Mouse (Mus musculus) heart, embryonic 13.5 days (tissue): Measurements from ENCODE around the gene Ilf2. TPM values are rescaled to one million over a fixed set of nuclear protein-coding genes. Genes with fewer than 3 reads are reported as not detected.
A peak's percentile ranks its signal among the peaks of the same experiment; 100 is the strongest.

Source experiments
- ATAC-seq: fragments of 200-750 bp; cut with Nextera tagmentation; 2 replicates; pipeline ENCODE4 v1.8.0; 2017; ENCODE audit warnings: moderate TSS enrichment; ENCODE audit not compliant: insufficient number of reproducible peaks, low FRiP score, low TSS enrichment; ENCODE audit errors: extremely low read depth
- H3K27ac ChIP-seq: fragments of 300-500 bp; sonication (generic); replicated peaks from 2 replicates; pipeline ENCODE4 v1.5.1; 2015; ENCODE audit warnings: moderate library complexity, mild to moderate bottlenecking, inconsistent platforms
- H3K27me3 ChIP-seq: fragments of 300-500 bp; sonication (generic); replicated peaks from 2 replicates; pipeline ENCODE4 v1.6.1; 2015; ENCODE audit warnings: mild to moderate bottlenecking, inconsistent platforms
- H3K36me3 ChIP-seq: fragments of 300-500 bp; sonication (generic); 2 replicates; pipeline ENCODE4 v1.6.1; 2015; ENCODE audit warnings: mild to moderate bottlenecking, inconsistent platforms
- H3K4me1 ChIP-seq: fragments of 300-500 bp; sonication (generic); 2 replicates; pipeline ENCODE4 v1.6.1; 2015; ENCODE audit warnings: inconsistent platforms
- H3K4me2 ChIP-seq: fragments of 300-500 bp; sonication (generic); 2 replicates; pipeline ENCODE4 v1.6.1; 2015; ENCODE audit warnings: inconsistent platforms, mild to moderate bottlenecking, moderate library complexity
- H3K4me3 ChIP-seq: fragments of 300-500 bp; sonication (generic); 2 replicates; pipeline ENCODE4 v1.5.1; 2015; ENCODE audit warnings: moderate library complexity, mild to moderate bottlenecking, inconsistent platforms
- H3K9ac ChIP-seq: fragments of 300-500 bp; sonication (generic); 2 replicates; pipeline ENCODE4 v1.6.1; 2015; ENCODE audit warnings: inconsistent platforms, mild to moderate bottlenecking, moderate library complexity
- H3K9me3 ChIP-seq: fragments of 300-500 bp; sonication (generic); 2 replicates; pipeline ENCODE4 v1.6.1; 2016; ENCODE audit warnings: inconsistent platforms
- WGBS: fragments of 180-500 bp; shearing (Covaris S2); methylation state at CpG from one replicate; pipeline ENCODE4 v1.1.7; 2015; ENCODE audit warnings: mixed read lengths; 5-methylcytosine and 5-hydroxymethylcytosine counted together
- polyA plus RNA-seq: library from polyadenylated mRNA; unstranded; fragments of >200 nt; fragmentation: Nextera tagmentation; extraction: Ambion mirVana; gene quantifications from 2 replicates; pipeline ENCODE4 v1.2.1, GENCODE M21; 2015

Gene Ilf2
- polyA plus RNA-seq, 1 experiment from 2014 or later = 116 TPM

DNA sequence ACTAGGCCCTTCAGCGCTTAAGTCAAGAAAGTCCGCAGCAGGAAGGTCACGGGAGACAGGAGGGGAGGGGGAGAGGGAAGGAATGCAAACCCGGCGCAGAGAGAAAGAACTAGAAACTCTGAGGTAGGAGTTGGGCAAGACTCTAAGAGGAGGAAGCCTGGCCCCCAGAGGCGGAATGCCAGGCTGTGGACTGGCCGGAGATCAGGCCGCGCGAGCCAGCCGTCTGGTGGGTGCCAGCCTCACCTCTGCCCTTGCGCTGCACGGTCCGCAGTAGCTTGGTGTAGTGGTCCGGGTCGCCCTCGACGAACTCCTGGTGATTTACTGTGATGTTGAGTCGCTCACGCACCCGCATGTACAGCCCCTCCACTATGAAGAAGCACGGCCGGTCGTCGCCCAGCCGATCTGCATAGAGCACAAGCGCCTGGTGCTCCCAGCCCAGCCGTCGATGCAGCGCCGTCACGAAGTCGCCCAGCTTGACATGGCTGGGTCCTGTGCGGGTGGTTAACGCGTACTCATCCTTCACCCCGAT lies 11.3 kb upstream of the Ilf2 start:
- H3K27ac ChIP-seq = 0 out of 2 replicates have a peak overlapping the region, but pooled peaks have one; percentile 20
- 12% methylated on average over 37 of the region's 37 CpGs for WGBS
- no peak for ATAC-seq

DNA sequence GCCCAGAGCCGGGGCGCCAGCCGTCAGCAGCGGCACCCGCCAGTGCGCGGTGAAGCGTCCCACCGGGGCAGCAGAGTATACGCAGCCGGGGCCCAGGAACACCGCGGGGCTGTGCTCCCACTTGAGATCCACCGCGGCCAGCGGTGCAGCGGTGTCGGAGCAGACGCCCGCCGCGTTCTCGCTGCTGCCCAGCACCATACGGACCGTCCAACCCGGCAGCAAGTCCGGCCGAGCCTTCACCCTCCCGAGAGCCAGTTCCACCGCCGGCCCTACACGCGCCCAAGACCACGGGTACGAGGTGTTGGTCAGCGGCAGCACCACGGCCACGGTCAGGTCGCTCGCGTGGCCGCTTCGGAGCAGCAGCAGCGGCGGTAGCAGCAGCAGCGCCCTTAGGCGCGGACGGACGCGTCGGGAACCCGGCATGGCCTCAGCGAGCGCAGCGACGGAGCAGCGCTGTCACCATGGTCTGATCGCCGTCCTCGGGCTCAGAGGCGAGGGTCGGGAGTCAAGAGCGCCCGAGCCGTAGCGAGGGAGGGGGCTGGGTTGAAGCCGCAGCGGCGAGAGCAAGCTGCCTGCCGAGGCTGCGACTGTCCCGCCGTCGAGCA lies 10.7 kb upstream of the Ilf2 start:
- WGBS = 1% methylated on average over 75 of the region's 75 CpGs
- Histone ChIP-seq H3K4me2 (peak overlapping the region; percentile 97), H3K9ac (peak overlapping the region; percentile 82), H3K4me3 (peak overlapping the region; percentile 66), H3K36me3 (no peaks in the 10 kb centered on the region), H3K9me3 (no peaks in the 10 kb centered on the region), H3K27me3 (peaks cover 41% of the 10 kb centered on the region), H3K27ac (0 out of 2 replicates have a peak overlapping the region, but pooled peaks have one; percentile 20), H3K4me1 (peaks cover 26% of the 10 kb centered on the region)
- ATAC-seq = no peak

More for the DNA sequence above, 11.3 kb upstream of the Ilf2 start:
- peak overlapping the region; percentile 66 for H3K4me3 ChIP-seq
- H3K36me3 ChIP-seq = no peaks in the 10 kb centered on the region
- H3K9ac ChIP-seq = peak overlapping the region; percentile 82
- H3K4me2 ChIP-seq = peak overlapping the region; percentile 97
- no peaks in the 10 kb centered on the region for H3K9me3 ChIP-seq
- H3K27me3 ChIP-seq = peaks cover 43% of the 10 kb centered on the region
- peaks cover 26% of the 10 kb centered on the region for H3K4me1 ChIP-seq

DNA sequence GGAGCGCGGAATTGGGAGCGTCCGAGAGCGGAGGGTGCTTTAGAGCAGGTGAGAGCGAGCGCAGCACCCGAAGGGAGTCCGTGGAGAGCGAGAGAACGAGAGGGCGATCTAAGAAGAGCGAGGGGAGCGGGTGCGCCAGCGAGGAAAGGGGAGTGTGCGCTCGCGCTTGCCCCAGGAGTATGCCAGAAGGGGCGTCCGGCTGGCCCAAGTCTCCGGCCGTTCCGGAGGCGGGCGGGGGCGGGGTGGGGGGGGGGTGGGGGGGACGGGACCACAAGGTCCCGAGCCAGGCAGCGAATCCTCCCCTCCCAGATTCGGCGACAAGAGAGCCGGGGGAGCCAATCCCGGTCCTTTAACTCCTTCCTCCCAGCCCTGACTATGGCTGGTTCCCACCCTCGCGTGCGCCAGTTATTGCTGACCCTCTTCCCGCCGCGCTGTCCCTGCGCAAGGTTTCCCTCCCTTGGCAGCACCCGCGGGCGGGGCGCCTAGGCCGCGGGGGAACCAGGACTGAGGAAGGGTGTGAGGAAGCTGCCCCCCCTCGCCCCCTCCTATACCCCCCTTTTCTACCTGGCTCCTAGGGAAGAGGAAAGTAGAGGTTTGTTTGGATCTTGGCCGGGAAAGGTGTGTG lies 10.1 kb upstream of the Ilf2 start, which contains the start of gene Npr1:
Npr1 (minus strand) TSS at position 181 of the 625 bp plus-strand sequence.
- Histone ChIP-seq H3K4me2 (peak within 1 kb of the TSS; percentile 97), H3K9ac (peak within 1 kb of the TSS; percentile 82), H3K9me3 (no peaks in the 10 kb centered on the region), H3K4me3 (peak within 1 kb of the TSS; percentile 66), H3K4me1 (peaks cover 26% of the 10 kb centered on the region), H3K36me3 (no peaks in the 10 kb centered on the region), H3K27me3 (peaks cover 41% of the 10 kb centered on the region), H3K27ac (0 out of 2 replicates have a peak within 1 kb of the TSS, but pooled peaks have one; percentile 20)
- no peak; the same call in 1 of the 2 replicates for ATAC-seq
- 0% methylated on average over 28 of the region's 49 CpGs for WGBS

DNA sequence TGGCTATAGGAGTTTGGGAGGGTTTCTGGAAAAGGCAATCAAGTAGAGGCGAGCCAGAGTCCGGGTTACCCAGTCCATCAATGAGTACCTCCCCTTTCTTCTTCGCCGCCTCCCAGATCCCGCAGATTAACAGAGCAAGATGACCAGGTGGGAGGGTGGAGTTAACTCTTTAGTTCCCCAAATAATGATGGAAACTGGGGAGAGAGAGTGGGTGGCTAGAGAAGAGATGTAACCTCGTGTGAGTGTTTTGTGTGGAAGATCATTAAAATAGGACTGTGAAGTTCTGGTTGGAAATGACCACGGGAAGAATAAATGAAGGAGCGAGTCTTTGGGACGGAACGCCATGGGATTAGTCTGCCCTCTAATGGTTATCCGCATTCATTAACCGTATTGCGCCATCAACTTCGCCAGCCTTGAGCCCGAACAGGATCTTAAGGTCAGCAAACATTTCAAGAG lies 9.6 kb upstream of the Ilf2 start:
- Histone ChIP-seq H3K4me2 (peak overlapping the region; percentile 97), H3K27me3 (peaks cover 41% of the 10 kb centered on the region), H3K4me1 (peaks cover 26% of the 10 kb centered on the region), H3K4me3 (peak overlapping the region; percentile 66), H3K27ac (no peak overlapping the region), H3K9me3 (no peaks in the 10 kb centered on the region), H3K36me3 (no peaks in the 10 kb centered on the region), H3K9ac (peak overlapping the region; percentile 82)
- WGBS = under 1% methylated on average over 15 of the region's 15 CpGs
- no peak for ATAC-seq

DNA sequence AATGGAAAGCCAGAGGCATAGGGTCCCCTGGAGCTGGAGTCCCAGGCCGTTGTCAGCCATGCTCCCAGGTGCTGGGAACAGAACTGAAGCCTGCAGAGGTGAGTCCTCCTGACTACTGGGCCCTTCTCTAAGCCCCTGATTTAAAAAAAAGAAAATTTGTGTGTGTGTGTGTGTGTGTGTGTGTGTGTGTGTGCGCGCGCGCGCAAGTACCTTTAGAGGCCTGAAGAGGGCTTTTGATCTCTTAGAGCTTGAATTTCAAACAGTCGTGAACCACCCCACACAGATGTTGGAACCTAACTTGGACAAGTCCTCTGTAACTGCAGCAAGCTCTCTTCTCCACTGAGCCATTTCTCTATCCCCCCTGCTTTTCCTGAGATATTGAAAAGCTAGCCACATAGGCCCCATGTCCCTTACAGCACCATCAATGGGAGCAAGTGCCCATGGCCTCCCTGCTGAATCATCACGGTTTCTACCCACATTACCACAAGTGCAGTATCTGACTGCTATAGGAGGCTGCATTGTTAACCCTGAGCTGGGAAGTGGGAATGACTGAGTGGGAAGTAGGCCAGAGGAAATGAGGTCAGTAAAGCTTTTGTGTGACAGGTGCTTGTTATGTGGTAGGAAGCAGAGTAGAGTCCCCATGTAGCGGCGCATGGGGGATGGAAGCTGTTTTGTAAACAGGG lies 8.2 kb upstream of the Ilf2 start:
- Histone ChIP-seq H3K27ac (no peak overlapping the region), H3K4me1 (peaks cover 21% of the 10 kb centered on the region), H3K4me2 (no peak overlapping the region), H3K9me3 (no peaks in the 10 kb centered on the region), H3K4me3 (no peak overlapping the region), H3K36me3 (no peaks in the 10 kb centered on the region), H3K9ac (no peak overlapping the region), H3K27me3 (peaks cover 36% of the 10 kb centered on the region)
- ATAC-seq = no peak
- WGBS = 90% methylated on average over 10 of the region's 10 CpGs

DNA sequence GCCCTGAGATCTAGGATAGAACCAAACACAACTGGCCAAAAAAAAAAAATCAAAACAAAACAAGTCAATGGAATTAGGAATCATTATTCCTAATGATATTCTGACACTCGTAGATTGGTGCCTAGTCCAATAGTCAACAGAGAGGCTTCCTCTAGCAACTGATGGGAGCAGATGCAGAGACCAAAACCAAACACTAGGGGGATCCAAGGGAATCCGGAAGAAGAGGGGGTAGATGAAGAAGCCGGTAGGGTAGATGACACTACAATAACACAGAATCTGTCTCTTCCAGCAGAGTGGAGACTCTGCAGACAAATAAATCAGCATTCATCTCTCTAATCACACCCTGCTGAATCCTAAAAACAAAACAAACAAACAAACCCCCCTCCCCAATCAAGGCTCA lies 3.7 kb upstream of the Ilf2 start:
- Histone ChIP-seq H3K4me3 (no peak overlapping the region), H3K9ac (no peak overlapping the region), H3K9me3 (no peaks in the 10 kb centered on the region), H3K27ac (no peak overlapping the region), H3K4me1 (peaks cover 6% of the 10 kb centered on the region), H3K27me3 (no peaks in the 10 kb centered on the region), H3K4me2 (no peak overlapping the region), H3K36me3 (no peaks in the 10 kb centered on the region)
- no peak for ATAC-seq
- WGBS = 22% methylated on average over 3 of the region's 3 CpGs

DNA sequence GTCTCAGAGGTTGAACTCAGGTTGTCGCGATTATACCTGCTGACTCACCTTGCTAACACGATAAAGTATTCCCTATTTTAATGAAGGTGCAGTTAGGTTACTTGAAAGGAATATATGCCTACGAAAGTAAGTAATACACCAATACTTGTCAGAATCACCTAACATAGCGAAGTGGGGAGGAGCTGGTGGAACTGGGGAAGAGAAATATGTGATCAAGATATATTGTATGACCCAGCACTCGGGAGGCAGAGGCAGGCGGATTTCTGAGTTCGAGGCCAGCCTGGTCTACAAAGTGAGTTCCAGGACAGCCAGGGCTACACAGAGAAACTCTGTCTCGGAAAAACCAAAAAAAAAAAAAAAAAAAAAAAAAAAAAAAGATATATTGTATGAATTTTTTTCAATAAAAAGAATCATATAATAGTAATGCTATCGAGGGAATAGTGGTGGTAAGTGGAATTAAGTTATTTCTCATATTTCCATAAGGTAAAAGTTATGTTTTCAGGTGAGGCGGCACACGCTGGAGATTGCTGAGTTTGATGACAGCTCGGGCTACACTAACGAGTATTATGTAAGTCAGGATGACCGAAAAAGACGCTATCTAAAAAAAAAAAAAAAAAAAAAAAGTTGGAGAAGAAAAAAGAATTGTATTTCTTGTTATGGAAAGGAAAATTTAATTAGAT lies 635 bp upstream of the Ilf2 start:
- H3K4me3 ChIP-seq = peak overlapping the region; percentile 48
- H3K9ac ChIP-seq = no peak overlapping the region
- no peaks in the 10 kb centered on the region for H3K9me3 ChIP-seq
- H3K27ac ChIP-seq = no peak overlapping the region
- peak overlapping the region; percentile 63 for H3K4me2 ChIP-seq
- no peaks in the 10 kb centered on the region for H3K27me3 ChIP-seq
- peaks cover 31% of the 10 kb centered on the region for H3K36me3 ChIP-seq
- peaks cover 12% of the 10 kb centered on the region for H3K4me1 ChIP-seq
- WGBS = 39% methylated on average over 16 of the region's 16 CpGs
- ATAC-seq = no peak

DNA sequence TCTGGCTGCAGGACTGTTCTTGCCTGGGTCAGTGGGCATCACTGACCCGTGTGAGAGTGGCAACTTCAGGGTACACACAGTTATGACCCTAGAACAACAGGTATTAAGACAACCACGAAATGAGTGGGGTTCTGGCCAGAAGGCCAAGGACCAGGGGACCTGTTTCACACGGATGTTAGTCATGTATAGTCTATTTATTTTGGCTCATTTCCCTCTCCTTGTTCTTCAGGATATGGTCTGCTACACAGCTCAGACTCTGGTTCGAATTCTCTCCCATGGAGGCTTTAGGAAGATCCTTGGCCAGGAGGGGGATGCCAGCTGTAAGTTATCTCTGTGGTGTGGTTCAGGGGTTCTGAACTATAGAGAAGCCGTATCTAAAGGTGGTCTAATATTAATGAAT lies 11.1 kb downstream of the Ilf2 start:
- Histone ChIP-seq H3K36me3 (peaks cover 76% of the 10 kb centered on the region), H3K4me3 (no peak overlapping the region), H3K9me3 (no peaks in the 10 kb centered on the region), H3K27me3 (no peaks in the 10 kb centered on the region), H3K9ac (no peak overlapping the region), H3K4me2 (no peak overlapping the region), H3K27ac (no peak overlapping the region), H3K4me1 (peaks cover 16% of the 10 kb centered on the region)
- 77% methylated on average over 5 of the region's 5 CpGs for WGBS
- no peak for ATAC-seq

DNA sequence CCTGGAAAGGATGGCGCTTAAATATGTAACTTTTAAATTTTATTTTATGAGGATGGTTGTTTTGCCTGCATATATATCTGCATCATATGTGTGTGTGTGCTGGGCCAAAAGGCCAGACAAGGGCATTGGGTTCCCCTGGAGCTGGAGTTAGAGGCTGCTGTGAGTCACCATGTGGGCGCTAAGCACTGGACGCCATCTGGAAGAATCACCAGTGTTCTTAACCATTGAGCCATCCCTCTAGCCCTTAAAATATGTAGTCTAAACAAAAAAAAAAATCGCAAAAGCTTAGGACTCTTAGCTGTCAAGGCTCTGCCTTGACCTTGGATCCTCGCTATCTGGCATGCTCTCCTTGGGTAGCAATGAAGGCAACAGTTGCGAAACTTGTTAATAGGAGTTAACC lies 12.7 kb downstream of the Ilf2 start:
- WGBS = 88% methylated on average over 6 of the region's 6 CpGs
- no peak overlapping the region for H3K4me3 ChIP-seq
- H3K27me3 ChIP-seq = no peaks in the 10 kb centered on the region
- peaks cover 60% of the 10 kb centered on the region for H3K36me3 ChIP-seq
- H3K4me2 ChIP-seq = no peak overlapping the region
- no peaks in the 10 kb centered on the region for H3K9me3 ChIP-seq
- H3K9ac ChIP-seq = no peak overlapping the region
- no peak overlapping the region for H3K27ac ChIP-seq
- ATAC-seq = no peak
- peaks cover 16% of the 10 kb centered on the region for H3K4me1 ChIP-seq

DNA sequence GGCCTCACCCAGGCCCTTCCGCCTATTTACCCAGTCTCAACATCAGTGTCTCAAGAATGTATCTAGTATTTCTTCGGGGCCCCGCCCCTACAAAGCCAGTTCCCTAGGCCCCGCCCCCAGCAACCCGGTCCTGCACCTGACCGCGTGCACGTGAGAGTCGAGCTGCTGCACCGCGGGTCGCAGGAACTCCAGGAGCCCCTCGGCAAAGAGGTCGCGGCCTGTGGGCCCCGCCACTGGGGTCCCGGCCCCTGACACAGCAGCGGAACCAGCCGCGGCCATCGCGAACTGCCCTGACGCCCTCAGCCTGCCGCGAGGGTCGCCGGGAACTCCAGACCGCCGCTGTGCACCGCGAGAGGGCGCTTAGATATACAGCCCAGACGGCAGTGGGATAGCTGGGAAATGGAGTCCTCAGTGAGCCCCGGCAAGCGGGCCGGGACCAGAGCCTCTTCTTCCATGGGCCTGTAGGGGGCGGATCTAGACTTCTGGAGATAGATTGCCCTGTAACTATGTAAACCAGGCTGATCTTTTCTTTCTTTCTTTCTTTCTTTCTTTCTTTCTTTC lies 14.8 kb downstream of the Ilf2 start, which contains the start of gene Snapin:
Snapin (minus strand) TSS at position 338 of the 561 bp plus-strand sequence.
- under 1% methylated on average over 37 of the region's 37 CpGs for WGBS
- peak; percentile 96 for ATAC-seq

More for the DNA sequence above, 14.8 kb downstream of the Ilf2 start, which contains the start of gene Snapin:
- Histone ChIP-seq H3K4me1 (peaks cover 16% of the 10 kb centered on the region), H3K36me3 (peaks cover 57% of the 10 kb centered on the region), H3K4me3 (peak within 1 kb of the TSS; percentile 83), H3K4me2 (peak within 1 kb of the TSS; percentile 73), H3K9ac (peak within 1 kb of the TSS; percentile 89), H3K27ac (peak within 1 kb of the TSS; percentile 77), H3K27me3 (no peaks in the 10 kb centered on the region), H3K9me3 (no peaks in the 10 kb centered on the region)
